Mouse (Mus musculus): Measurements from ENCODE around the gene Hp.

Hp gene

GRCm38 (mm10) chr8:109563881-109564280 lies 15.1 kb downstream of the Hp start:
- no peak for DNase-seq (ENCODE audit: low spot score)

- no peak for DNase-seq (ENCODE audit: low spot score)
Observed at GRCm38 (mm10) chr8:109551663-109552062, 27.3 kb downstream of the Hp start.

GRCm38 (mm10) chr8:109544049-109544448 lies 34.9 kb downstream of the Hp start:
- no peak for DNase-seq (ENCODE audit: low spot score)

- DNase-seq (ENCODE audit: low spot score): no peak
Observed at GRCm38 (mm10) chr8:109542748-109543519, 36.0 kb downstream of the Hp start.

DNA sequence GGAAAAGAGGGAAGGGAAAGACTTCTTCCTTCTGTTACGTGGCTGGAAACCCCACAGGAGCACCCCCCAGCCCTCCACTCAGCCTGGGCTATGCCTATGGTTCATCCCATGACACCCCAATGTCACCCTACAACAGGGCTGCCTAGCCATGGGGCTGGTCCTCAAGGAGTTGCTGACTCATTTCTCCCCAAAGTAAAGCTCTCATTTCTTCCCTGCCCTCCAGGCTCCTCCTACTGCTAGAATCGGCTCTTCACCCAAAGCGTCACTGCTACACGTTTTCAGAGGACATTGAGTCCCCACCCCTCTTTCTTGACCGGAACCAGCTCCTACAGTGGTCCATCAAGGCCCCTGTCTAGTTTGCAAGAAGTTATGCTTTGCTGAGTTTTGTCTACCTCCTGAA lies 36.8 kb downstream of the Hp start:
- no peak for DNase-seq (ENCODE audit: low spot score)

DNA sequence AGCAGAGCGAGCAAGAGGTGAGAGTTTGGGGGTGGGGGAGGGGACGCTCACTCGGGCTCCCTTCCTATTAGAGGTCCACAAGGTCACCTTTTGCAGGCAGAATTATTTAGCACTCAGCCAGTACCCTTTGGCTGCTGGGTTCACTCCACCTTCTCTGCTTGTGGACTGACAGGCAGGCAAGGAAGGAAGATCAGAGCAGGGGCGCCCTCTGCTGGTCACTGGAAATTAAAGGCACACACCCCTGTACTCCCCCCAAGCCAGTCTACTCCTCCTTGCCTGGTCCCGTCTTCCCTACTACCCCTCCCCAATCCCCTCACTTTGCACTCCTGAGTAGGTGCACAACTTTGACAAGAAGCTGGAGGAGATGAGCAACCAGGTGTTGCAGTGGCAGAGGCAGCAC lies 42.3 kb downstream of the Hp start:
- peak; percentile 76 for DNase-seq (ENCODE audit: low spot score)

DNA sequence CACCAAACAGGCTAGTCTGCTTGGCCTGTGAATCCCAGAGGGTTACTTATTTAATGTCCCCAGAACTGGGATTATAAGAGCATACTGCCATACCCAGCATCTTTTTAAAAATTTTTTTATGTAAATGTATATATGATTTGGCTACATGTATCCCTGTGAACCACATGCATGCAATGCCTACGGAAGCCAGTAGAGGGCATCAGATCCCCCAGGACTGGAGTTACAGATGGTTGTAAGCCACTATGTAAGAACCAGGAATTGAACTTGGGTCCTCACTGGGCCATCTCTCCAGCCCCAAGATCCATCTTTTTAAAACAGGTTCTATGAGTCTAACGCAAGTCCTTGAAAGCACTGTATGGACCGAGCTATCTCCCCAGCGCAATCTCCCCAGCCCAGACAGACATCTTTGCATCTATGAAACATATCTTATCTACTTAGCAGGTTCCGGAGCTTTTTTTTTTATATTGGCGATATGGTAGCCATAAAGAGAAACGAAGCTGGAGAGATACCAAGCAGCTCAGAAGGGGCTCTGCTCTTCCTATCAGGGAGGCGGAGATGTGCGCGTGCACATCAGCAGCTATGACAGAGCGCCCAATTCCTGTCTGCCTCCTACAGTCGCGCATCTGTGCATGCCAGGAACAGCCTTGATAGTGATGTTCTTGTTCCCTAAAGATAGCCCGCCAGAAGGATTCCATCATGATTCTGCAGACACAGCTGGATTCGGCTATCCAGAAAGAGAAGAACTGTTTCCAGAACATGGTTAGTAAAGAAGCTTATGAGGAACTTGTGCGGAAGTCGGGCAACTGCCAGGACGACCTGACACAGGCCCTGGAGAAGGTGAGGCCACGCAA lies 43.6 kb downstream of the Hp start:
- peak; percentile 36 for DNase-seq (ENCODE audit: low spot score)

Data from urinary bladder, postnatal 14 days (tissue).